Mouse (Mus musculus) intestine, postnatal 0 days (tissue): ENCODE results near the gene Dok7. TPM values are rescaled to one million over a fixed set of nuclear protein-coding genes. Genes with fewer than 3 reads are reported as not detected.

ENCODE experiments used
- ATAC-seq: fragments of 200-750 bp; cut with Nextera tagmentation; 2 replicates; pipeline ENCODE4 v1.8.0; 2017; ENCODE audit warnings: mild to moderate bottlenecking, moderate TSS enrichment, moderate library complexity
- H3K27ac ChIP-seq: fragments of 300-500 bp; sonication (generic); 2 replicates; pipeline ENCODE4 v1.5.1; 2014; ENCODE audit warnings: mild to moderate bottlenecking, low read depth, low read length, moderate library complexity
- H3K27me3 ChIP-seq: fragments of 300-500 bp; sonication (generic); replicated peaks from 2 replicates; pipeline ENCODE4 v1.6.1; 2014; ENCODE audit warnings: low read length, mixed read lengths; ENCODE audit not compliant: control insufficient read depth, insufficient read depth
- H3K36me3 ChIP-seq: fragments of 300-500 bp; sonication (generic); 2 replicates; pipeline ENCODE4 v1.6.1; 2014; ENCODE audit warnings: mild to moderate bottlenecking, moderate library complexity; ENCODE audit not compliant: control insufficient read depth, insufficient read depth
- H3K4me1 ChIP-seq: fragments of 300-500 bp; sonication (generic); replicated peaks from 2 replicates; pipeline ENCODE4 v1.6.1; 2014; ENCODE audit warnings: antibody characterized with exemption, low read length, mixed read lengths; ENCODE audit not compliant: control insufficient read depth, insufficient read depth
- H3K4me2 ChIP-seq: fragments of 300-500 bp; sonication (generic); replicated peaks from 2 replicates; pipeline ENCODE4 v1.6.1; 2014; ENCODE audit warnings: low read depth, mild to moderate bottlenecking, moderate library complexity
- H3K4me3 ChIP-seq: fragments of 300-500 bp; sonication (generic); 2 replicates; pipeline ENCODE4 v1.5.1; 2014; ENCODE audit warnings: low read depth, low read length
- H3K9ac ChIP-seq: fragments of 300-500 bp; sonication (generic); 2 replicates; pipeline ENCODE4 v1.6.1; 2014; ENCODE audit warnings: mild to moderate bottlenecking, low read depth, low read length
- H3K9me3 ChIP-seq: fragments of 300-500 bp; sonication (generic); 2 replicates; pipeline ENCODE4 v1.6.1; 2016; ENCODE audit warnings: mixed run types; ENCODE audit not compliant: control insufficient read depth
- CTCF ChIP-seq: sonication (generic); IDR thresholded peaks from 2 replicates; pipeline ENCODE4 v1.5.1; 2016; ENCODE audit warnings: low read depth, mild to moderate bottlenecking, control low read depth, antibody characterized with exemption, moderate library complexity
- WGBS: fragments of 180-500 bp; shearing (Covaris S2); extraction: QIAGEN DNeasy Blood & Tissue Kit; methylation state at CpG from one replicate; pipeline ENCODE4 v1.1.7; 2014; 5-methylcytosine and 5-hydroxymethylcytosine counted together
- polyA plus RNA-seq: library from polyadenylated mRNA; unstranded; fragments of >200 nt; fragmentation: Nextera tagmentation; extraction: Ambion mirVana; gene quantifications from 2 replicates; pipeline ENCODE4 v1.2.1, GENCODE M21; 2015

The Dok7 gene
- polyA plus RNA-seq, 1 experiment from 2014 or later = 0.33 TPM

GRCm38 (mm10) chr5:35084913-35085312, 28.3 kb downstream of the Dok7 start:
- ATAC-seq = no peak
- Histone ChIP-seq H3K9ac (no peak overlapping the region), H3K4me2 (no peak overlapping the region), H3K4me1 (no peaks in the 10 kb centered on the region), H3K27ac (no peak overlapping the region), H3K4me3 (no peak overlapping the region), H3K9me3 (no peaks in the 10 kb centered on the region), H3K36me3 (no peaks in the 10 kb centered on the region), H3K27me3 (no peaks in the 10 kb centered on the region)
- TF ChIP-seq CTCF = no peak
- 76% methylated on average over 3 of the region's 3 CpGs for WGBS

DNA sequence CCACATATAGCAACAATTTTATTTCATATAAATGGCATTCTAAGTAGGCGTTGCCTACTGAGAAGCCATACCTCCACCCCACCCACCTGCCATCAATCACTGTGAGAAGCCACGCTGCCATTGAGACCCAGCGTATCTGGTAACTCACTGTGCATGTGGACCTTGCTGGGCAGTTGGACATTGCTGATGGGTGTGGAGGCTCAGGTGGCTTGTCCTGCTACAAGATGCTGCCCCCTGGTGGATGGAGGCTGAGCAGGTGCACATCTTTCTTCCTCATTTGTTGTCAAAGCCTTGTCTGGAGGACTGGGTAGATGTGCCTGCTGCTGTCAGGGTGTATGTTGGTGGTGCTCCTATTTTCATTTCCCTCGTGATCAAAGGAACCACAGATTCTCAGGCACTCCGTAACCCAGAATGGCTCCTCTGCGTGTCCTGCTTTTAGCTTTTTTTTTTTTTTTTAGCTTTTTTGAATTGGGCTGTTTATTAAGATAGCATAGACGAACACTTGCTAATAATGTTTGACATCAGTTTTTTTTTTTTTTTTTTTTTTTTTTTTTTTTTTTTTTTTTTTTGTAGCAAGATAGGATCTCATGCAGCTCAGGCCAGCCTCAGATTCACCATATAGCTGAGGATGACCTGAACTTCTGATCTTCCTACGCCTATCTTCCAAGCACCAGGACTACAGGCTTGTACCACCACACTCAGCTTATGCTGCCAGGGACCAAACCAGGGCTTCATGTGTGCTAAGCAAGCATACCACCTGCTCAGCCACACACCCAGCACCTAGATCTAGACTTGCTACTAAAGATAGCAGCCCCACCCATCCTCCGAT, 32.4 kb downstream of the Dok7 start:
- Histone ChIP-seq H3K27me3 (no peaks in the 10 kb centered on the region), H3K9ac (no peak overlapping the region), H3K4me3 (no peak overlapping the region), H3K36me3 (peaks cover 25% of the 10 kb centered on the region), H3K4me2 (no peak overlapping the region), H3K9me3 (no peaks in the 10 kb centered on the region), H3K27ac (no peak overlapping the region), H3K4me1 (no peaks in the 10 kb centered on the region)
- ATAC-seq = no peak
- peak; percentile 86 for TF ChIP-seq CTCF
- WGBS = 60% methylated on average over 9 of the region's 9 CpGs

DNA sequence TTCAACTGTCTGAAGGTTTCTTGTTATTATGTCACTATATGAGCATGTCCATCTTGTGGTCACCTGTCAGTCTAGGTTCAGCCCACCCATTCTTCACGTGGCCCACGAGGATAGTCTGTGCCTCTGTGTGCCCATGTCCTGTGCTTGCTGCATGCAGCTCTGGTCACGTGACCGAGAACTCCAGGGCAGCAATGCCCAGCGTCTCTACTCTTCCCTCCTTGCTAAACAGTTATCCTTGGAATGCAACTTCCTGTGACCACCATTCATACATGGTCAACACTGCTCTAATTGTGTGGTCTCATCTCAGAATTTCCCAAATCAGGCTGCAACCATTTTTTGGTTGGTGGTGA, 33.0 kb downstream of the Dok7 start:
- no peaks in the 10 kb centered on the region for H3K27me3 ChIP-seq
- no peak overlapping the region for H3K4me2 ChIP-seq
- H3K4me3 ChIP-seq = no peak overlapping the region
- no peak for TF ChIP-seq CTCF
- no peak overlapping the region for H3K9ac ChIP-seq
- WGBS = 67% methylated on average over 5 of the region's 5 CpGs
- no peaks in the 10 kb centered on the region for H3K9me3 ChIP-seq
- peaks cover 29% of the 10 kb centered on the region for H3K36me3 ChIP-seq
- ATAC-seq = no peak
- no peaks in the 10 kb centered on the region for H3K4me1 ChIP-seq
- no peak overlapping the region for H3K27ac ChIP-seq

DNA sequence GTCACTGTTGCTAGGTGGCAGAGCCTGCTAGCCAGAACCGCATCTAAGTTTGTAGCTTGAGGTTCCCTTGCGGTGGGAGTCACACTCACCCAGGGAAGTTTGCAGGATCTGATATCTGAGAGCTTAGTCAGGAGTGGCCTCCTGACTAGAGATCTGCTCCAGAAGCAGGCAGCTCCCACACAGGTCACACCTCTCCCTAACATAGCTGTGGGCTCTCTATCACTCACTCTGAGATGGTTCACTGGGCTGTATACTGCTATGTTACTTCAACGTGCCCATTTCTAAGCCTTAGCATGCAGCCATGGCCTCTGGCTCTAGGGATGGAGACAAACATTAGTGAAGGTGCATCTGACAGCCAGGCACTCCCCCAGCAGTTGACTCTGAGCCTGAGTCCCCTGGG, 35.1 kb downstream of the Dok7 start:
- H3K27me3 ChIP-seq = no peaks in the 10 kb centered on the region
- H3K4me2 ChIP-seq = no peak overlapping the region
- H3K4me3 ChIP-seq = no peak overlapping the region
- ATAC-seq = no peak
- H3K9me3 ChIP-seq = no peaks in the 10 kb centered on the region
- no peaks in the 10 kb centered on the region for H3K4me1 ChIP-seq
- peaks cover 49% of the 10 kb centered on the region for H3K36me3 ChIP-seq
- no peak for TF ChIP-seq CTCF
- H3K9ac ChIP-seq = no peak overlapping the region
- WGBS = 84% methylated on average over 3 of the region's 3 CpGs
- no peak overlapping the region; the same call in 1 of the 2 replicates for H3K27ac ChIP-seq

DNA sequence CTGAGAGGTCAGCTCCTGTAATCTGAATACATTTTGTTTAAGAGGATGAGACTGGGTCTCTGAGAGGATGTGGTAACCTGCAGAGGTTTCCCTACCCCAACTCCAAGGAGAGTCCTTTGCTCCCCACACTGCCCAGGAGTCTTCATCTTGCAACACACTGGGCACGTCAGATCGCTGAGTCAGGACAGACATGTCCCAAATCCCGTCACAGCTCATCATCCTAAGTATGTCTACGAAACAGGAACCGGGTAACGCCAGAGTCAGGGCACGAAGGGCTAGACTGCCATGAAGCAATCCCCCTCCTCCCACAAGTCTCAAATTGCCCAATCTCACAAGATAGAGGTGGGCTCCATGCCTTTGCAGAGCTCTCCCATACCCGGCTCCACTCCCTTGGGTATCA, 46.5 kb downstream of the Dok7 start:
- Histone ChIP-seq H3K9me3 (no peaks in the 10 kb centered on the region), H3K4me2 (no peak overlapping the region), H3K36me3 (peaks cover 40% of the 10 kb centered on the region), H3K27me3 (no peaks in the 10 kb centered on the region), H3K4me3 (no peak overlapping the region), H3K9ac (no peak overlapping the region), H3K27ac (no peak overlapping the region), H3K4me1 (peaks cover 12% of the 10 kb centered on the region; the same call in 1 of the 2 replicates)
- WGBS = 91% methylated on average over 8 of the region's 8 CpGs
- no peak for ATAC-seq
- no peak for TF ChIP-seq CTCF

DNA sequence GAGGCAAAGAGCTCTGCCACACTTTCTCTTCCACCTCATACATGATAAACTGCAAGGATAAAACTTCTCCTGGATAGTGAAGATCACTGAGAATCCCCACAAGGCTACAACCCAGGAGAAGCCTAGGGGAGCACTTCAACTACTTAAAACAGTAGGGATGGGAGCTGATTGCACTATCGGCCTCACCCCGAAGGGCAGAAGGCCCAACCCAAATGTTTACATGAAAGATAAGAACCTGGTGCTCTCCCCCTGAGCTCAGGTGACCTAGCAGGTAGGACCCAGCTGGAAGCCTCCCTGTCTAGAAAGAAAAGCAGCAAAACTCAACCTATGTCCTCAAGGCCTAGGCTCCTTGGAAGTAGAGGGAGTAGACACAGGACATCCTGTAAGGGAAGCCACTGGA, 47.0 kb downstream of the Dok7 start:
- WGBS = 49% methylated on average over 2 of the region's 2 CpGs
- H3K9ac ChIP-seq = no peak overlapping the region
- no peaks in the 10 kb centered on the region for H3K27me3 ChIP-seq
- no peak for TF ChIP-seq CTCF
- peaks cover 12% of the 10 kb centered on the region; the same call in 1 of the 2 replicates for H3K4me1 ChIP-seq
- peaks cover 36% of the 10 kb centered on the region for H3K36me3 ChIP-seq
- ATAC-seq = no peak
- H3K4me3 ChIP-seq = no peak overlapping the region
- H3K4me2 ChIP-seq = peak overlapping the region; percentile 79; the same call in 1 of the 2 replicates
- no peak overlapping the region for H3K27ac ChIP-seq
- no peaks in the 10 kb centered on the region for H3K9me3 ChIP-seq
